Mouse (Mus musculus) left cerebral cortex, postnatal 14 days (tissue): ENCODE results near the gene Pde8b. TPM values are rescaled to one million over a fixed set of nuclear protein-coding genes. Genes with fewer than 3 reads are reported as not detected.

Experiments
- DNase-seq, 2 experiments: peaks; one replicate each; pipeline ENCODE4 v3.0.0; 2021 to 2022; ENCODE audit warnings: low spot score in 2 of 2, mixed read lengths in 1 of 2
- intact Hi-C: fragments of 180-260 bp; cut with DNase I; formaldehyde crosslinking; loops from one replicate; pipeline ENCODE4 v1.15.1; 2025
- total RNA-seq, 2 experiments: library from RNA; stranded (reverse); gene quantifications; 2 replicates each; pipeline ENCODE4 v1.2.3; 2021

Pde8b gene
- total RNA-seq, 2 experiments from 2014 or later: 109 to 114 TPM

DNA sequence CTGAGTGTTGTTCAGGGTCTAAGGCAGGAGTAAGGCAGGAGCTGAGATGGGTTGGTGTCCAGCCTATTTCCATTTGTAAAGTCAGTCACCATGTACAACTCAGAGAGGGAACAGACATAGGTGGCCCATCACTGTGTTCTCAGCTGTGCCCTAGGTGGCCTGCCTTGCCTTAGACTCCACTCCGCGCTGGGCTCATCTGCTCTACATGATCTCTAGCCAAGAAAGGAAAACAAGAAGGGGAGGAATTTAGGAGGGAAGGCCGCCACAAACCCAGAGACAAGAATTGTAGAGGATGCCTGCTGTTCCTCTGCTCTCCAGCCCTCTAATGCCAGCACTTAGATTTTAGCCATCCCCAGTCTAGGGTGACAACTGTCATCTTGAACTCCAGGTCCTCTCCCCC is 197.7 kb downstream of the Pde8b start:
- no peak for DNase-seq
- intact Hi-C loops: no loop called here

DNA sequence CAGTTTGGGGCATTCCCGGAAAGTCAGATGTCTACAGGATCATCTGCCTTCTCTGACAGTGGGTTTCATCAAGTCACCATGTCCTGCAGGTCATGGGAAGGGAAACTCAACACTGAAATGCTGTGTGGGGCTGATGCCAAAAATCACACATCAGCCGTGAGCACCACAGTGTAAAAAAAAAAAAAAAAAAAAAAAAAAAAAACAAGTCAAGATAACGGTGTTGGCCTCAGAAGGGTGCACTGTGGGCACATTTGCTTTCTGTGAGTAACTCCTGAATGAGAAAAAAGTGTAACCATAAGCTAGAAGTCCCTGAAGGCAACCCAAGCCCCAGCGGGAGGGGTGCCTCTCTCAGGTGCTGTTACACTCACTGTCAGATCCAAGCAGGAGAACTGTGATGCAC is 199.7 kb downstream of the Pde8b start:
- DNase-seq: no peak
- intact Hi-C loops: no loop called here

DNA sequence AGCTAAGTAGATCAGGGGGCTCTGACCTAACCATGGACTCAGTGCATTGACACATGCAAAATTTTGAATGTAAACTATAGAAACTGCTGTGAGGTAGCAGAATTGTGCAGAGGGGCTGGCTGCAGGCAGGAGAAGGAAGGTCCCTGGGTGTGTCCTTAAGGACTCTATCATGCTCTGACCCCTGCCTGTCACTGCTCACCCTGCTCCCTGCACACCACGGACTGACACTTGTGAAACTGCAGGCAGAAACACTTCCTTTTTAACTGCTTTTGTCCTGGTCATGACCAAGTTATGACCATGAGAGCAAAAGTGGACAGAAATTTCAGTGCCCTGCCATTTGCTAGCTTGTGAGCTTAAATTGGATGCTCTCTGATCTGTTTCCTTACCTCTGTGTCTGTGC is 206.0 kb downstream of the Pde8b start:
- intact Hi-C loops: no loop called here
- no peak for DNase-seq

DNA sequence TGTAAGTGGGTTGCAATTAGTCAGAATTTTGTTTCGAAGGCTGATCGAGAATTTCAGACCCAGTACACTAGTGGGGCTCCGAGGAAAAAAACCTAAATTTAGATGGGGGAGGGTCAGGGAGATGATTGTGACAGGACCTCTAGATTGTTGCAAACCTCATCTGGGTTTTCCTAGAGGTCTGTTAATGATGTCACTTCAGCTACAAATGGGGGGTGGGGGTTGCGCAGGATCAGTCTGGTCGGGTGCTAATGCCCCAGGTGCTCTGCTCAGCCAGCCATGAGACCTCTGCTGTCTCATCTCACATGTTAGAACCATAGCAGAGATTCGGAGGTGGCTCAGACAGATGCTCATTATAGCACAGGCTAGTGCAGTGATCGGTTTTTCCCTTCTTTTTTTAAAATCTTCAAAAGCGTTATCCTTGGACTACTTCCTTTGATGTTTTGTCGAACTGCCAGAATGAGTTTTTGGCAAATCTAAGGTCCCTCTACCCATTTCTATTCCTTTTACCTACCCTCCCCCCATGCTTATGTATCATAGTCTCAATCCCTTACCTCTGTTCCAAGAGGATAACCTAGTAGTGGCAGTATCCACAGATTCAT is 209.9 kb downstream of the Pde8b start:
- intact Hi-C loops: no loop called here
- no peak for DNase-seq

DNA sequence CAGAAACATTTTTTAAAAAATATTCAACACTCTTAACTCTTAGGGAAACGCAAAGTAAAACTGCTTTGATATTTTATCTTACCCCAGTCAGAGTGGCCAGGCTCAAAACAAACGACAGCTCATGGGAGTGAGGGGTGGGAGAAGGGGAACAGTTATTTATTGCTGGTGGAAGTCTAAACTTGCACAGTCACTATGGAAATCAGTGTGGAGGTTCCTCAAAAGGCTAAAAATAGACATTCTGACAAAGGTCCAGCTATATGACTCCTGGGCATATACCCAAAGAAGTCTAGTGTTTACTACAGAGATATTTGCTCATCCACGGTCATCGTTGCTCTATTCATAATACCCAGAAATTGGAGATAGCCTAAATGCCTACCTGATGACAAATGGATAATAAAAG is 211.9 kb downstream of the Pde8b start:
- DNase-seq: no peak
- intact Hi-C loops: no loop called here

DNA sequence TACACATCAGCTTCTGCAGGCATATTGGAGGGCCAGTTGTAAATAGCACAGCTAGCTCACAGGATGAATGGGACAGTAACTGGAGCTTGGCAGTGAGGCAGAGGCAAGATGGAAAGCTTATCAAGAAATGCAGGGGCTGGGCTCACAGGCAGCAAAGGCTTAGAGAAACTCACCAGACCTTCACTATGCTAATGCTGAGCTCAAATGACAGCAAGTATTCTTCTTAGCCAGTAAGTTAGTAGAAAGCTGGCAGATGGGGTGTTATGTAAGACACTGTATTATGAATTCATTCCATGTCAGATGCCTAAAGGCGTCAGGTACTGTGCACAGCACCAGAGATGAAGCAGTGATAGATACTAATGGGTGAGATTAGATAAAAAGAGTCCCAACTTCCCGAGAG is 215.4 kb downstream of the Pde8b start:
- intact Hi-C loops: no loop called here
- peak; percentile 60 to 74 for DNase-seq

DNA sequence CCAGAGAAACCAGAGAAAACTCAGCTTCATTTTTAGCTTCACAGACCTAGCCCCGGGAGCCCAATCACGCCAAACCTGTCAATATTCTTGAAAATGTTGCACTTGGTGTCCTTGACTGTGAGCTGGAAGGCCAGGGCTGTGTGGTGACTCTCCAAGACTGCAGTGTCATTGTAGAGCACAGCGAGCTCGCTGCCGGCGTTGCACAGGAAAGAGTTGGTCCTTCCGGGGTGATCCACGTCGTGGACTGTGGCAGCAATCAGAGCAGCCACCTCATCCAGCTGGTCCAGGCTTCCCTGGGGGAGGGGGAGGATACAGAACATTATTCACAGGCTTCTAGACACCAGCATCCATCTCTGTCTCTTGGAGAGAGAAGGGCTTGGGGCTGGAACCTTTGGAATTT is 216.0 kb downstream of the Pde8b start:
- intact Hi-C loops: no loop called here
- DNase-seq: no peak

DNA sequence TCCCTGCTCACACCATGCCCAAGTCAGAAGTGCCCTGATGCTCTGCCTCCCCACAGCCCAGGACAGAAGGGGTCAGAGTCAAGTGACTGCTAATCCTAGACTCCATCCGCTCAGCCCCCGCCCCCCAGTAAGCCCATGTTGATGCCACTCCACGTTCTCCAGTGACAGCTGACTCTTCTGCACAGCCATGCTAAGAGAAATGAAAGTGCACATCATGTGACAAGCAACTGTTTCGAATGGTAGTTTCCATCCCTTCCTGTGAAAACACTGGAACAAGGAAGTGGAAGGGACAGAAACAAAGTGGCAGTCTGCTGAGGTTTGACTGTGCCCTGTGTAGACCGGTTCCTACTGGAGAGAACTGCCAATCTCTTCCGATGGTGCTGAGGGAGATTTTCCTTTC is 217.2 kb downstream of the Pde8b start:
- intact Hi-C loops: no loop called here
- no peak for DNase-seq

DNA sequence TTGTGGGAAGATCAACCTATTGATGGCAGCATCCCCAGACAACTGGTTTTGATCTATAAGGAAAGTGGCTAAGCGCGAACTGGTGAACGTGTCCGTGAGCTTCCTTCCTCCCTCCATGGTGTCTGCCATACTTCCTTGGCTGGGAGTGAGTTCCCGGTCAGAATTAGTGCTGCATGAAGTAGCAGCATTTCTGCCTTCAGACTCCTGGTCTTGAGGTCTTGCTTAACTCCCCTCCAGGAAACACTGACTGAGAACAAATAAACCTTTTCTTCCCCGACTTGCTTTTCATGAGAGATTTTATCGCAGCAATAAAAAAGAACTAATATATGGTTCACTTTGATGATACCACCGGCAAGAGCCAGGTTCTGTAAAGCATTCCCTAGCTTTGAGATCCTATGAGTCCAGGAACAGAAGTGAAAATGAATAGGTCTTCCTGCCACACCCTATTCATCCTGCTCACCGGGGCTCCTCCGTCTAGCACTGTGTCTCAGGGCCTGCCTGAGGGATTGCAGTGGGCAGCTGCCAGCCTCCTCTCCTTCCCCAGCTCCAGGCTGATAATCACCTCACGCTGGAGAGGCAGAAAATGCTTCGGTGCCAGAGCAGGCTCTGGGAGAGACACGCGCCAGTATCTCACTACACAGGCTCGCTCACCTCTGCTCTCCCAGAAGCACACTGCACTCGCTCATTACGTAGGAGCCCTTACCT is 217.9 kb downstream of the Pde8b start:
- DNase-seq: no peak
- intact Hi-C loops: no loop called here

DNA sequence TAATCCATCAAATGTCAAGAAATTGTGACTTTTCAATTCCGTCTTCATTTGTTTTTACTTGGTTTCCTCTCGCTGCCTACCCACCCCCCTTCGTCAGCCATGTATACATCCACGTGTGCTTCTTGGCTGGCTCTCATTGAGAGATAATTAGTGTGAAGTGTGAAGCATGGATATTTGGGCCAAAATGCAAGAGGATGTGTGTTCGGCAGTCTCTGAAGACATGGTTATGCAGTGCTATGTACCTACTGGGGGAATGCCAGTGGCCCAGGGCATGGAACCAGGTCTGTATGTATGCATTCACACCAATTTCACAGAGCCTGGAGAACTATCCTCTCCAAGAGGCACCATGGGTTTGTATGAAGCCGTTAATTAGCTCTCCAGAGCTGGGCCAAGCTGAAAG is 219.3 kb downstream of the Pde8b start:
- intact Hi-C loops: no loop called here
- no peak for DNase-seq

DNA sequence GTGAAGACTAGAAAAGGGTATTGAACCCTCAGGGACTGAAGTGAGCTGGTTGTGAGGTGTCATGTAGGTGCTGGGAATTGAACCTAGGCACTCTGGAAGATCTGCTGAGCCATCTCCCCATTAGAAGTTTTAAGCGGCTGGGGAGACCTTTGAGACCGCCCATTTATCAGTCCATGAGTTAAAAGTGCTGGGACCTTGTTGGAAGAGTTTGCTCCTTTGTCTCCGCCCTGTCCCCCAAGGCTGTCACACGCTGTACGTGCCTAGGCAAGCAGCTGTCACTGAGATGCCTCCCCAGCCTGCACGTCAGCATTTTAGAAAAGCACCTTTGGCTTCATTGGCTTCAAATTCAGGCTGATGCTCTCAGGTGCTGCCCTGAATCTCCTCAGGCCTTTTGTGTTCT is 229.9 kb downstream of the Pde8b start:
- intact Hi-C loops: no loop called here

DNA sequence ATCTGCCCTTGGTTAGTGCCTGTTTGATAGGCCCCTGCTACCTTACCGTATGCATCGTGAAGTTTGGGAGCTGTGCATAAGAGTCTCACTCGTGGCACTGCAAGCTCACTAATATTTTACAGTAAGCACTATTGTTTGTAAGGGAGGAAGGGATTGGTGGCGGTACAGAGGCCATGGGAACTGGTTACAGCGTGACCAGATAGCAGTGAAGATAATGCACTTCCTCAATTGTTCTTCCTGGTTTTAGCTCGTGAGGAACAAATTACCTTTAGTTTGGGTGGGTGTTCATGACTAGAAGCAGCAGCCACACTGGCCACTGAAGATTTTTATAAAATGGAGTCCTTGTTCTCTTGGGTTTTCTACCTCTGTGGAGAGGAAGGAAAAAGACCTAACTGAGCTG is 230.8 kb downstream of the Pde8b start:
- intact Hi-C loops: loop anchor here (5.0 kb wide), 3 partner anchors 203 to 328 kb away; no protein-coding TSS in a partner anchor
- DNase-seq: no peak

More for the DNA sequence above, 229.9 kb downstream of the Pde8b start:
- DNase-seq: no peak

DNA sequence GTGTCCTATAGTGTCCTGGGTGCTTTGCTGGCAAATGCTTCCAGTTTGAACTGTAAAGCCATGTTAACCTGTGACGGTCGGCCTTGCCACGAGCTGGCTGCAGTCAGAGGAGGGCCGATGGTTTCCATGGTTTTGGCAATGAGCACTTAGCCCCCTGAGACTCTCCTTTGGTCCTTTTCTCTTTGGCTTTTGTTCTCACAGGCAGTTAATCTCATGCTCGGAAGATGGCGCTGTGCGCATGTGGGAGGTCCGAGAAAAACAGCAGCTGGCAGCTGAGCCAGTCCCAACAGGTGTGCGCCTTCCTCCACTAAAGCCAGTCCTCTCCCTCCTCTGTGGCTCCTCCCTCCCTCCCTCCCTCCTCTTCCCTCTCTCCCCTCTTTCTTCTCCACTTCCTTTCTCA is 232.2 kb downstream of the Pde8b start:
- intact Hi-C loops: loop anchor here (5.0 kb wide), 3 partner anchors 204 to 329 kb away; no protein-coding TSS in a partner anchor
- DNase-seq: peak; percentile 76 to 80

DNA sequence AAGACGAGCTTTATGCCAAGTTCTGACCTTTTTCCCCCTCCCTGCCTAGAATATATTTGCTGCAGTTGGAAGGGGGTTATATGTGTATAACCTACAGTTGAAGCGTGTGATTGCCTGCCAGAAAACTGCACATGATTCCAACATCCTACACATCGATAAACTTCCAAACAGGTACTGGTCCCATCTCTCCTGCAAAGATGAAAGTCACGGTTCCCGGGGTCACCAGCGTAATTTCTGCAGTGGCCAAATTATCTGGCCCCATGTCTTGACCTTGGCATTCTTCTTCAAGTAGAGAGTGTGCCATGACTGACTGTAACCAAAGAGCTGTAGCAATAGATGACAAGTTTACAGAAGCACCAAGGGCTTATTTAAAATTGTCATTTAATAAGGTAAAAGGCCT is 232.9 kb downstream of the Pde8b start:
- no peak for DNase-seq
- intact Hi-C loops: loop anchor here (5.0 kb wide), 3 partner anchors 205 to 330 kb away; no protein-coding TSS in a partner anchor

DNA sequence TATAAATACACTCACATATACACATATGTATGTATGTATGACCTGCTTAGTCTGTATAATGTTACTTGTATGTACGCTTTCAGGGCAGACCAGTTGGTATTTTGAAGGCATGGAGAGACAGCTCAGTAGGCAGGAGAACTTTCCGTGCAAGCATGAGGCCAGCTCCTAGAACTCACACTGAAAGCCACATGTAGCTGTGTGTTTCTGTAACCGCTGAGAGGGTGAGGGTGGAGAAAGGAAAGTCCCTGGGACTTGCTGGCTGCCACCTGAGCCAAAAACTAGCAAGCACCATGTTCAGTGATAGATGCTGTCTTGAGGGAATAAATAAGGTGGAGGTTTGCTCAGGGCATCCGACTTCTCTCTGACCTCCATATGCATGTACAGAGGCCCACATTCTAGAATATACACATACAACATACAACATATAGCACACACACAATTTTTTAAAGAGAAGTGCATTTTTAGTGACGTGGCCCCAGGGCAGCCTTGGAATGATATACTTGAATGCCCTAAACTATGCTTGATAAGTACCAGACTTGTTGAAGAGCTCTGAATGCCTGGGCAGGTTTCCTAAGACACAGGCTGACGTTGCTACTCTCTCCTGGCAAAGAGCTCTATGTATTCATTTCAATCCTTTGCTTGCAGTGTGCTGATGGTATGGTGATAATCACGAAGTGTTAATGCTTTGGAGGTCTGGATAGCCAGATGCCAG is 238.4 kb downstream of the Pde8b start:
- DNase-seq: no peak
- intact Hi-C loops: no loop called here

DNA sequence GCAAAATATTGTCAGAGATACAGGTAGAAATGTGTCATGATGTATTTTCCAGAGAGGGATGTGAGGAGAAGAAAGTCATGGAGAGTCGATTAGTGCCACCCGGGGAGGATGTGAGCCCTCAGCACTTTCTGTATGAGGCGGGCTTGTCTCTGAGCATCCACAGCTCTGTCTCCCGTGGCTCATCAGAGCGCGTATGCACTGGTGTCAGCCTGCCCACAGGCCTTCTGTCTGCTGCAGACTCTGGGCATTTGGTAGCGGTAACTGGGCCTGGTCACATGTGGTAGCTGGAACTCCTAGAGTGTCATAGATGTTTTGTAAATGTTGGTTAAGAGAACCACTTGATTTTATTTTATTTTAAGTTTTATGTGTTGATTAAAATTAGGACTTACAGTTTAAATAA is 240.9 kb downstream of the Pde8b start:
- intact Hi-C loops: no loop called here
- no peak for DNase-seq

DNA sequence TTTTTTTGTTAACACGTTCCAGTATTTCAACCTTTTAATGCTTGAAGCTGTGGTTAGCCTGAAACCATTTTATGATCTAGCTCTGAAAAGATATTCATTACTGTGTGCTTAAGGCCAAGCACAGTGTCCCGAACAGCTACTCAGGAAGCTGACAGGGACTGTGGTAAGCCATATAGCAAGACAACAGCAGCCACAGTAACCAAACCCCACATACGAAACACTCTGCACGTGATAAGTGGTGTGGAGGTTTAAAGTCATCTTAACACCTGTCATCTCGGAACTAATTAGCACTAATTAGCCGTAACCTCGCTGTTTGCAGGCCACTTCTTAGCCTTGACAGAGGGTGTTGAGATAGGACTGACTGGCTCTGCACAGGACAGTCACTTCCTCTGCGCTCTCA is 242.9 kb downstream of the Pde8b start:
- DNase-seq: no peak
- intact Hi-C loops: no loop called here

DNA sequence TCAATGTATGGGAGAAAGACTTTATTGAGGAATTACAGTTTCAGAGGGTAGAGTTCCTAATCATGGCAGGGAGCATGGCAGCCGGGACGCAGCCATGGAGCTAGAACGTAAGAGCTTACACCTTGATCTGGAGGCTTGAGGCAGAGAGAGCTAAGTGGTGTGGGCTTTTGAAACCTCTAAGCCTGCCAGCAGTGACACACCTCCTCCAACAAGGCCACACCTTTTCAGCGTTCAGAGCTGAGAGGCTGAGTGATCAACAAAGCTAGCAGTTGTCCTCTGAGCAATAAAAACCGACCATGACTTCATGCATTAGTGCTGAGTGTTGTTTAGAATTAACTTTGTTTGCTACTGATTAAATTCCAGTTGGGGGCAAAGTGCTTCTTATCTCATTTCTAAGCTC is 259.6 kb downstream of the Pde8b start:
- no peak for DNase-seq
- intact Hi-C loops: no loop called here

DNA sequence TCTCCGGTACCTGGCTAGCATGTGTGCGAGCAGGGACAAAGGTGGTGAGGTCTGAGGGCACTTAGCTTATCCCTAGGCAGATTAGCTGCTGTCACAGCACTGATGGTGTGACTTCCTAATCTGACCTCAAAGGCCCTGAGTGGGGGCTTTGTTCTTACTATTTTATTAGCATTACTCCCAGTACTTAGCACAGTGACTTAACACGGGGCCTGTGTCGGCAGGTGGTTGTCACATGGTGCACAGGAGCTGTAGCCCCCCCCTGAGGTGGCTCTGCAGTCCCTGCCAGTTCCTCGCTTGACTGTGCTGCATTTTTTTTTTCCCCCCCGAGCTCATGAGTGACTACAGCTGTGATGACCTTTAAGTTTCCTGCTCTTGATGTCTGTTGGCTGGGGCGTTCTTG is 271.1 kb downstream of the Pde8b start:
- intact Hi-C loops: no loop called here
- no peak for DNase-seq

DNA sequence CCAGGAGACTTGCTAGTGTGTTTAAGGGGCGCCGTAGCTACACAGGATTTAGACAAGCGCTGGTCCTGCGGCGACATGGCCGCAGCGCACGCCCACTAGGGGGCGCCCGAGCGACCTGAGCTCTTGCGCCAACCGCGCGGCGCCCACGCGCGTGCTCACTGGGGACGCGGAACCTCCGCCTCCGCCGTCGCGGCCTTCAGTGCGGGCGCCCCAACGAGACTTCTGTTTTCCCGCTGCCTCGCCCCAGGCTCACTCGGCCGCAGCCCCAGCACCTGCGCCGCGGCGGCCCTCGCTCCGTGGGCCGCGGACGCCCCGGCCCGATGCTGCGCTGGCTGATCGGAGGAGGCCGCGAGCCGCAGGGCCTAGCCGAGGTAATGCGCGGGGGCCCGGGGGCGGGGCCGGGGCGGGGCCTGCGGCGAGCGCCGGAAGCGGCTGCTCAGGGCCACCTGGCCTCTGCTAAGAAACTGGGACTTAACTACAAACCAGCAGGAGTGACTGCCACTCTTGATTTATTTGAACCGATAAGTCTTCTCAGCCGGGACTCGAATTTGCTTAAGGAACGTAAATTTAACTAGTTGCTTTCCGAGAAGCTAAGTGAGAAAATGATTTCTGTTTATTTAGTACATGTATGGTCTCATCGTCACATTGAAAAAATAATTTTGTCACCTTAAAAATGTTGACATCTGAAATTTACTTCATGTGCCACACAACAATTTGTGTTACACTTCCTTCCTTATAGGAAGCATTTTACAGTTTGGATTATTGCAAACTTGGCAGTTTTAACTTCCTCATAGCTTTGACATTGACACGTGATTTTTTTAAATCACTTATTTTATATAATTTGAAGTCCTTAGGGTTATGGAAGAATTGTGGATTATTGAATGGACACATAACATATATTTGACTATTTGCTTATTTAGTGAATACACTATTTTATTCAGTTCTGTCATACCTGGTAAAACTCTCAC is 273.6 kb downstream of the Pde8b start, which contains the start of gene Wdr41:
Gene Wdr41 (plus strand): TSS at position 126 of the 968 bp plus-strand sequence.
- intact Hi-C loops: no loop called here
- peak; percentile 93 to 95 for DNase-seq
